Mouse (Mus musculus): ENCODE results near the gene Gm21488. TPM values are rescaled to one million over a fixed set of nuclear protein-coding genes. Genes with fewer than 3 reads are reported as not detected.
"Not testable (repeated sequence)": the region's sequence is repeated elsewhere in the genome, so short reads cannot be mapped to it uniquely, and the experiment has no call there.

Gene Gm21488
- not detected in 2 replicates for polyA plus RNA-seq (2015; fragmentation: Nextera tagmentation; extraction: Ambion mirVana)

DNA sequence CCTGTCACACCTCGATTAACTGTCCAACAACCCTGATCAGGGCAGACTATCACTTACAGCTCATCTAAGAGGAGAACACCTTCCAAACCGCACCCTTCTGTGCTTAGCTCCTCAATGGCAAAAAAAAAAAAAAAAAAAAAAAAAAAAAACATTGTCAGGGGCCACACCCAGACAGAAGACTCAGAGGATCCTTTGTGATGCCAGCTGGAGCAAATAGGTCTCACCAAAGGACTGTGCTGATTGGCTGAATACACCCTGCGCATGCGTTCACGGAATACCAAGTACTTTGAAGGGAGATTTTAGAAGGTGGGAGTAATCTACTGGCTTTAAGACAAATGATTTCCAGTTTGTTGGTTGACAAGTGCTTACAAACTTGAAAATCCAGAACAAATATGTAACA lies at the start of gene Gm21488:
Gene Gm21488 (minus strand): TSS at position 101 of the 400 bp plus-strand sequence.
- DNase-seq; H3K36me3 ChIP-seq; H3K9ac ChIP-seq; H3K9me3 ChIP-seq (replicated peaks); H3K4me3 ChIP-seq (replicated peaks); H3K27me3 ChIP-seq; H3K27ac ChIP-seq; ATAC-seq (ENCODE audit: low read depth); H3K4me1 ChIP-seq (replicated peaks); H3K4me2 ChIP-seq: not testable (repeated sequence)
- WGBS (ENCODE audit: insufficient replicate concordance): no CpG with 5 or more reads among the region's 5 CpGs

Measured in liver, embryonic 13.5 days (tissue).